Mouse (Mus musculus) cortical plate, adult 2 months (tissue): ENCODE measurements around the gene Fbh1.

Experiments
- CTCF ChIP-seq: fragments of 200-500 bp; IDR thresholded peaks from 2 replicates; pipeline ENCODE4 v1.5.1; 2011; ENCODE audit warnings: mild to moderate bottlenecking, control low read depth, low read length; ENCODE audit not compliant: insufficient read depth; ENCODE audit errors: extremely low read depth
- POLR2A ChIP-seq: fragments of 200-500 bp; IDR thresholded peaks from 2 replicates; pipeline ENCODE4 v1.6.1; 2011; ENCODE audit warnings: mild to moderate bottlenecking, low read length, control low read depth; ENCODE audit not compliant: insufficient read depth; ENCODE audit errors: extremely low read depth

DNA sequence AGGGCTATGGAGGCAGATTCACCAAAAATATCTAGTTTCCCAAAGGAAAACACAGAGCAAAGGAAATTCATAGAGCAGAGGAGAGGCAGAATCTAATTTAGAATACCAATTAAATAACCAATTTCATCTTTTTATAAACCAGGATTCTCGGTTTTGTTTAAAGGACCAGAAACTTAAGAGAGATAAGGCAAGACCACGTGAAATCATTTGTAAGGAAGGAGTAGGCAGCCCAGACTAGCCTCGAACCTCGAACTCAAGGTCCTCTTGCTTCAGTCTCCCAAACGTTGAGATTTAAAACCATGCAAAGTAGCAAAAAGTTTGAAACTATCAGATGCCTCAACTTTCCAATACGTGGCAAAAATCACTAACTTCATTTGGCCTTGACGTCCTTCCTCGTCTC lies 967 bp downstream of the Fbh1 start:
- TF ChIP-seq CTCF (no peak), POLR2A (no peak)
